Mouse (Mus musculus) megakaryocyte, embryonic 14.5 days (primary cell): ENCODE results near the gene Tmem263. TPM values are rescaled to one million over a fixed set of nuclear protein-coding genes. Genes with fewer than 3 reads are reported as not detected.
A peak's percentile ranks its signal among the peaks of the same experiment; 100 is the strongest.

Experiments
- H3K27me3 ChIP-seq: replicated peaks from 2 replicates; pipeline ENCODE3; 2012; ENCODE audit warnings: inconsistent platforms
- H3K36me3 ChIP-seq: replicated peaks from 2 replicates; pipeline ENCODE3; 2012; ENCODE audit warnings: low read length, inconsistent platforms, mixed read lengths
- H3K4me1 ChIP-seq: 2 replicates; pipeline ENCODE4 v1.6.1; 2012; ENCODE audit warnings: inconsistent platforms
- H3K4me3 ChIP-seq: replicated peaks from 2 replicates; pipeline ENCODE3; 2012; ENCODE audit warnings: moderate library complexity, mild to moderate bottlenecking, inconsistent platforms
- H3K9me3 ChIP-seq: 2 replicates; pipeline ENCODE4 v1.6.1; 2012; ENCODE audit warnings: inconsistent platforms
- FLI1 ChIP-seq: IDR thresholded peaks from 2 replicates; pipeline ENCODE4 v1.6.1; 2012; ENCODE audit warnings: low read length, inconsistent platforms, mixed read lengths
- GATA1 ChIP-seq: IDR thresholded peaks from 3 replicates; pipeline ENCODE4 v1.6.1; 2012; ENCODE audit warnings: mixed read lengths, low read length, inconsistent platforms, borderline replicate concordance
- polyA plus RNA-seq: library from polyadenylated mRNA; stranded (reverse); fragments of >175 nt; gene quantifications from 2 replicates; pipeline ENCODE4 v1.2.3, GENCODE M21; 2012; ENCODE audit warnings: low replicate concordance; ENCODE audit not compliant: insufficient read depth

The Tmem263 gene
- polyA plus RNA-seq, result 9.4 and 9.7 TPM in 2 replicates

DNA sequence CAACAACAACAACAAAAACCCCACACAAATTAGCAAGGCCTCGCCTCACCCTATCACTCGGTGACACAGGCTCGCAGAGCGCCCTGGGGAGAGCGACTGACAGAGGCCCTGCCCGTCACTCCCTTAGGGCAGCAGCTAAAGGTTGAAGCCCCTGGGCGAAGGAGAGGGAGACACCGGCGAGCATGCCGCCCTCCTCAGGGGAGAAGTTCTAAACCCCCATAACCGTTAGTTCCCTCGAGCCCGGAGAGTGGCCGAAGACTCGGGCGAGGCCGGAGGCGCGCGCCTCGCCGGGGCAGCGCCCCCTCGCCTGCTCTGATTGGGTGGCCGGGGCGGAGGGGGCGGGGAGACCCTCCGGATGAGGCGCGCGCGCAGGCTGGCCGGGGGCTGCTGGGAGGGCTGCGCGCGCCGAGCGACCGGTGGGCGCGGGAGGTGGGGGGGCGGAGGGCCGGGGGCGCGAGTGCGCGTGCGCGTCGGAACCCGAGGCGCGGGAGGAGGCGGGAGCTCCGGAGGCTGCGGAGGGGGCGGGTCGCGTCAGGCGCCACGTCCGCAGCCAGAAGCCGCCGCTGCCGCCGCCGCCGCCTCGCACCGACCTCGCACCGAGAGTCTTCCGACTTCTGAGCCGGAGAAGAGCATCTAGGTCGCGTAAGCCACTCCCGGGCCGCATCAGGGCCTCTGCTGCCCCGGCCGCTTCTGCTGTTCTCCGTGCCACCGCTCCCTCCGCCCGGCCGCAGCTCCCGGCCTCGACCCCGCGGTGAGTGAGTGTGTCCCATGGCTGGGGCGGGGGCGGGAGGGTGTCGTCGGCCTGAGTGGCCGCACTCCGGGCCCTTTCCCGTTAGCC, at the start of gene Tmem263, which contains the start of gene Fhl4:
TSS of gene Tmem263 (plus strand) at position 381 of the 838 bp plus-strand sequence.
TSS of gene Fhl4 (minus strand) at position 249 of the 838 bp plus-strand sequence.
- peaks cover 21% of the 10 kb centered on the region for H3K4me1 ChIP-seq
- no peaks in the 10 kb centered on the region for H3K27me3 ChIP-seq
- no peaks in the 10 kb centered on the region for H3K36me3 ChIP-seq
- H3K4me3 ChIP-seq, result peak within 1 kb of the TSS; percentile 93
- no peak for TF ChIP-seq FLI1
- TF ChIP-seq GATA1, result no peak
- H3K9me3 ChIP-seq, result no peaks in the 10 kb centered on the region

DNA sequence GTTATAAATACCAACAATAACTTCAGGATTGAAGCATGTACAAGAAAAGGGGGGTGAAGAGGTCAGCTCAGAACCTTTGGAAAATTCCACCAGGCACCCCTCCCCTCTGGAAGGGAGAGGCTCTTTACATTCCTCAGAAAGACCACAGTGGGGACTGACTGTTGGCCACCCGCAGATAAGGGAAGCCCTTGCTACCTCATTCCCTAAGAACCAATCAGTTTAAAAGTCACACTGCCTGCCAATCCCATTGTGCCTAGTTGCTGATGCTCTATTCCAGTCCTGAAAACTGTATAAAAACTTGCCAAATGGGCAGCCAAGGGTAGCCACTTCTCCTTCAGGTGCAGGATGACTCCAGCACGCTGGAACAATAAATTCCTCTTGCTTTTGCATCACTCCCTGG, 47.6 kb upstream of the Tmem263 start:
- Histone ChIP-seq H3K36me3 (no peaks in the 10 kb centered on the region), H3K4me1 (no peaks in the 10 kb centered on the region), H3K9me3 (peaks cover 6% of the 10 kb centered on the region; the same call in 1 of the 2 replicates), H3K4me3 (no peak overlapping the region), H3K27me3 (peaks cover 18% of the 10 kb centered on the region)
- TF ChIP-seq FLI1 (no peak), GATA1 (no peak)

DNA sequence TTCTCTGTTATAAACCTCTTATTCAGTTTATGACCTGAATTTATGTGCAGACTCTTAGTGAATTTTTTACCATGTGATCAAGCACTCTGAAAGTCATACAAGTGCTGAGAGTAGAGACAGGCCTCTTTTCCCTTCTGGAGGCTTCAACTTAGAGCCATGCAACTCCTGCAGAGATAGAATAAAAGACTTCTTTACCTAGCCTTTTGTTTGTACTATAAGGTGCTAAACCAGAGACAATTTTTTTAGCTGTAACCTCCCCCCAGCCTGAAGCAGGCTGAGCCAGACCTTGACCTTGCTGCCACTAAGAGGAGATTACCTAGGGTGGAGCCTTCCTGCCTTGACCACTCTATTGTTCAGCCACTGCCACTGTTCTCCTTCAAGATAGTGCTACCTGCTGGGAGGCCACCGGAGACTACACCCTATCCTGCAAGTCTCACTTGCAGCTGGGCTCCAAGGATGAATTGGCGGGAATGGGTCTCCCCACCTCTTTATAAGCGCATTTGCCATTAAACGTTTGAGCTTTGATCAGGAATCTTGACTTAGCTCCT, 30.7 kb upstream of the Tmem263 start:
- TF ChIP-seq GATA1 (no peak), FLI1 (no peak)
- H3K4me3 ChIP-seq, result no peak overlapping the region
- H3K9me3 ChIP-seq, result peaks cover 25% of the 10 kb centered on the region
- H3K36me3 ChIP-seq, result no peaks in the 10 kb centered on the region
- H3K4me1 ChIP-seq, result no peaks in the 10 kb centered on the region
- peaks cover 1% of the 10 kb centered on the region for H3K27me3 ChIP-seq

DNA sequence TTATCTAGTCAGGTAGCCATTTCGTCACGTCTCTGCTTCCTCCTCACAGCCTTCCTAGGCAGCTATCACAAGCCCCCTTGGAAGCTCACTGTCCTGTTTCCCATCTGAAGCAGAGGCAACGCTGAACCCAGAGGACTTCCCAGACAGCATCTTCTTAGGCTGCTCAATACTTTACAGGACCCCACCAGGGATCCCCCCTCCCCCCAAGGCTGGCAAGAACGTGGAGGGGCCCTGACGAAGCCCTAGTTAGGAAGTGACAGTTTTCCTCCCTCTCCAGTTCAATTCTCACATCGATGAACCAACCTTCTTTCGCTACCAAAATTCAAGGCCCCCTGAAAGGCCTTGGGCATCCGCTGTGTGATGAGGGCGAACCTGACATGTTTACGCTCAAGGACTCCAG, 586 bp upstream of the Tmem263 start:
- Histone ChIP-seq H3K9me3 (no peaks in the 10 kb centered on the region), H3K36me3 (no peaks in the 10 kb centered on the region), H3K4me3 (peak overlapping the region; percentile 93), H3K27me3 (no peaks in the 10 kb centered on the region), H3K4me1 (peaks cover 21% of the 10 kb centered on the region)
- TF ChIP-seq FLI1 (no peak), GATA1 (no peak)

DNA sequence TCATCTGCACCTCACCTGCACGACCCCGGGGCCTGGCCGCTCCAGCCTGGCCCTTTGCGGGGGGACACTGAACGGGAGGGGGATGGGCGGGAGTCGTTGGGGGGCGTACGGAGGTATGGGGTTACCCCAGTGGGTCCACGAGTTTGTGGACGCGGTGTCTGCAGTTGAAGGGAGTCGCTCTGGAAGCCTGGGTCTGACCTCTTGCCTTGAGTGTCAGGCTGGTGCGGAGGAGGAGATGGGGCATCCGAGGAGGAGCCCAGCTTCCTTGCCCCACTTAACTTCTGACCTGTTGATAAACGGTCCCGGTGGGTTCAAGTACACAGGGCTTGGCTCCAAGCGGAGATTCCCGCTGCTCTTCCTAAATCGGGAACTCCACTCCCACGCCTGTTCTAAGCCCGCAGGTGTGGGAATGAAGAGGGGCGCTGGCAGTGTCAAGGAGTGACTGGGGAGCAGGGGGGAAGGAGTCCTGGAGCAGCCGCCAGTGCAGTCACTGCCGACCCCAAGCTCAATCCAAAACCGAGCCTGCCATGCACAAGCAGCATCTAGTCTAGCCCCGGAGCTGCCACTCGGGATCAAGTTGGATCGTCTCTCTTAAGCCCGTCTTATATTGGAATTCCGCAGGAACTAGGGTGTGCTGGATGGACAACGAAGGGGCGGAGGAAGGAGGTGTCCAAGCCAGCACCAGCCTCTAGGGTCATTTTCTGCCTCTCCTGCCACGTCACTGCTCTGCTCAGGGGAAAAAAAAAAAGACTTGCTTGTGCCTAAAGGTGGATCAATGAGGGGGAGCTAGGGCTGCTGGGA, 858 bp downstream of the Tmem263 start:
- TF ChIP-seq GATA1 (no peak), FLI1 (no peak)

DNA sequence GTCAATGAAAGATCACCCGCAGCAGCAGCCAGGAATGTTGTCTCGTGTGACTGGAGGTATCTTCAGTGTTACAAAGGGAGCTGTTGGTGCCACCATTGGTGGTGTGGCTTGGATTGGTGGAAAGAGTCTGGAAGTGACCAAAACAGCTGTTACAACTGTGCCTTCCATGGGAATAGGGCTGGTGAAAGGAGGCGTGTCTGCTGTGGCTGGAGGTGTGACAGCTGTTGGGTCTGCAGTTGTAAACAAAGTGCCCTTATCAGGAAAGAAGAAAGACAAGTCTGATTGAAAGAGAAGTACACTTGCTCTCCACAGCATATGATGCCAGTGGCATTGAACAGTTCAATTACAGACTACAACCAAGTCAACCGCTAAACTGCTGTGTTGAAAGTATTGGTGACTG, 12.0 kb downstream of the Tmem263 start:
- no peak overlapping the region for H3K4me3 ChIP-seq
- peaks cover 6% of the 10 kb centered on the region for H3K4me1 ChIP-seq
- no peaks in the 10 kb centered on the region; the same call in 1 of the 2 replicates for H3K9me3 ChIP-seq
- H3K27me3 ChIP-seq, result no peaks in the 10 kb centered on the region
- TF ChIP-seq GATA1, result no peak
- no peak for TF ChIP-seq FLI1
- H3K36me3 ChIP-seq, result peaks cover 73% of the 10 kb centered on the region

More for the DNA sequence above, 858 bp downstream of the Tmem263 start:
- Histone ChIP-seq H3K9me3 (no peaks in the 10 kb centered on the region), H3K4me3 (peak overlapping the region; percentile 93), H3K27me3 (no peaks in the 10 kb centered on the region), H3K36me3 (no peaks in the 10 kb centered on the region), H3K4me1 (peaks cover 21% of the 10 kb centered on the region)

DNA sequence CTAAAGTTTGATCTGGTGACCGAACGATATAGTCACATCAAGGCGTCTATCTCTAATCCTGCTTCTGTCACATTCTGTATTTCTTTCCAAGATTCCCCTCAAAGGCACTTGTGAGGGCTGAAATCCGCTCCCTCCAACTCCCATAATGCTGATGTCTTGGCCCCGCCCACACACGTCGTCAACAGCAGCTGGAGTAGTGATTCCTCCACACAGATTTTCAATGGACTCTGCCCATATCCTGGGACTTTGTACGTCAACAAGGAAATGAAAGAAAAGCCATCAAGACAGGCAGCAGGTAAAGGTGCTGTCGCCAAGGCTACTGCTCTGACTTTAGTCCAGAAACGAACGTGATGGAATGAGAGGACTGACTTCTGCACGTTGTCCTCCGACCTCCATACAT, 22.8 kb downstream of the Tmem263 start:
- no peak for TF ChIP-seq FLI1
- no peak for TF ChIP-seq GATA1

DNA sequence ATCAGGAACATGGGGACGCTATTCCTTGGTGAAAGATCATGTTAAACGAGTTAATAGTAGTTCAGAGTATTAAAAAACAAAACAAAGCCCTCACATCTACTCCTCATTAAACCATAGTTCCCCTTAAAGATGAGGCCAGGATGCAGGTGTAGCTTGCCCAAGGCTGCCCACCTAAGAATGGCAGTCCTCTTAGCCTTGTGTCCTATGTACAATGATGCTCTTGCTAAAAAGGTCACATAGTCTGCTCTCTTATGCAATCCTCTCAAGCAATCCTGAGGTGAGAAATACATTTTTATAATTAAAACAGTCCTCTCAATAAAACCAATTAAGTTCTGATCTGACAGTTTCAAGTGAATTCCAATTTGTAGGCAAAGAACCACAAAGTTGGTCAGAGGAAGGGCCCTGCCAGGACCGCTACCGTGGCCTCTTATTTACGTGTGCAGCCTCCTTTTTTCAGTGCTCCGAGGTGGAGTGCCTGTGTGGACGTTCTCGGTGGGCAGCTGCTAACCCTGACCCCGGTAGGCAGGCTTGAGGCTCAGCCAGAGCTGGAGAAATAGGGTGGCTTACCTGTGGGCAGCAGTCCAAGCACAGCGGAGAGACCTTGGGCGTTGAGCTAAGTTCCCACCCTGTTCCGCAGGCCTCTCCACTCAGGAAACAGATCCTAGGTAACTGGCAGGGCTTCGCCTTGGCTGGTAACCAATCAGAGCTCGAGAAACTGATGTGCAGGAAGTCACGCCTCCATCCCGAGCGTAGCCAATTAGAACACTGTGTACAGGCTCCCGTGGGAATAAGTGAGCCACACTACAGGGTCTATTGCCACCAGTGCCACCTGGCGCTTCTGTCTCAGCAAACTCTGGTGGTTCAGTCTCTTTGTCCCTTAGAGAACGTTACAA, 25.2 kb downstream of the Tmem263 start, which contains the start of gene Mterf2:
TSS of gene Mterf2 (minus strand) at position 633 of the 893 bp plus-strand sequence.
- H3K9me3 ChIP-seq, result no peaks in the 10 kb centered on the region
- H3K27me3 ChIP-seq, result no peaks in the 10 kb centered on the region
- peaks cover 58% of the 10 kb centered on the region for H3K36me3 ChIP-seq
- TF ChIP-seq GATA1, result no peak
- TF ChIP-seq FLI1, result no peak
- H3K4me3 ChIP-seq, result peak within 1 kb of the TSS; percentile 94
- peaks cover 50% of the 10 kb centered on the region for H3K4me1 ChIP-seq

More for the DNA sequence above, 22.8 kb downstream of the Tmem263 start:
- Histone ChIP-seq H3K4me3 (no peak overlapping the region), H3K9me3 (no peaks in the 10 kb centered on the region), H3K27me3 (no peaks in the 10 kb centered on the region), H3K36me3 (peaks cover 61% of the 10 kb centered on the region), H3K4me1 (peaks cover 50% of the 10 kb centered on the region)

DNA sequence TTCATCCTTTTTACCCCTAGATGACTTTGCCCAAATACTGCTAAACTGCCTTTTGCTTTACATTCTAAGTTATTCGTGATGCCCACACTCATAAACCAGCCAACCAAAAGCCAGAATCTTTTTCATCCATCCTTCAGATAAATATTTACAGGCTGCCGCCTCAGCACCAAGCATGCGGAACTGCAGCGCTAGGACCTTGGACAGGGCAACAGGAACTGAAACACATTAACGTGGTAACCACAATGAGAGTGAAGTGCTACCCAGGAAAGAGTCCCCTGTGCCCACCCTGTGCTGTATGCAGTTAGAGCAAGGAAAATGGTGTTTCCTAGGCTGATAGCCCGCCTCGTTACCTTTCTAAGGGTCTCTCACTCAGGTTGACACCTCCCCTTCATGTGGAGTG, 26.0 kb downstream of the Tmem263 start:
- peaks cover 48% of the 10 kb centered on the region for H3K4me1 ChIP-seq
- H3K9me3 ChIP-seq, result no peaks in the 10 kb centered on the region
- no peak for TF ChIP-seq FLI1
- H3K4me3 ChIP-seq, result peak overlapping the region; percentile 94
- H3K27me3 ChIP-seq, result no peaks in the 10 kb centered on the region
- H3K36me3 ChIP-seq, result peaks cover 56% of the 10 kb centered on the region
